In the genomic region with DNA sequence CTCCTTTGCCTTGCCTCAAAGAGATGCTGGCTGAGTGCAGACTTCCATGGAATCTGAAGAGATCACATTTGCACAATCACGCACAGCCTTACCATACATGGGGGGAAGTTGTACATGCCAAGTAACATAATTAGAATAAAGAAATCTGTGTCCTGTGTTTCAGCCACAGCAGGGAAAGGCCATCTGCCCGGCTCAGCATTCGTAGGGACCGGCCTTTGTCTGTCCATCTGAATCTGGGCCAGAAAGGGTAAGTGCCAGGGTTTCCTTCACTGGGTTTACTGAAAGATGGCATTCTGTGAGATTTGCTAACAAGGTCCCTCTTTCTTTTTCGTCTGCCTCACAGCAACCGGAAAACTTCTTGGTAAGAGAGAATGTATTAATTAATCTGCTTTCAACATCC, we compare ENCODE assay signal across 9 mouse cellular contexts.
DNase-seq lines count a peak whose midpoint lies in the region; ATAC-seq and TF ChIP-seq lines count a peak whose summit lies in the region.
"Had no signal": no experiment of that assay in that cellular context is flagged by ENCODE, and none has a peak within 500 bp of the region (broad histone marks: within the 10 kb centered on the region; RNA-seq: fewer than 3 reads in every experiment).

No protein-coding gene starts in this region.

- TF ChIP-seq CTCF in lung, postnatal 0 days (IDR thresholded peaks at IDR 0.05): no peak

- no peak overlapping the region for H3K9ac ChIP-seq in forebrain, embryonic 15.5 days (replicated peaks)
- H3K9ac ChIP-seq in forebrain, embryonic 12.5 days: no peak overlapping the region
- H3K9ac ChIP-seq in neural tube, embryonic 13.5 days: no peak overlapping the region
- H3K9ac ChIP-seq in lung, postnatal 0 days (replicated peaks; ENCODE audit: low read depth): no peak overlapping the region

- no peaks in the 10 kb centered on the region for H3K36me3 ChIP-seq in forebrain, embryonic 15.5 days
- H3K36me3 ChIP-seq in forebrain, embryonic 12.5 days (replicated peaks): no peaks in the 10 kb centered on the region
- H3K36me3 ChIP-seq in neural tube, embryonic 13.5 days: no peaks in the 10 kb centered on the region
- H3K36me3 ChIP-seq in lung, postnatal 0 days (ENCODE audit: insufficient read depth, low read length): no peaks in the 10 kb centered on the region

- no peak overlapping the region for H3K4me3 ChIP-seq in forebrain, embryonic 15.5 days
- H3K4me3 ChIP-seq in forebrain, embryonic 12.5 days (replicated peaks): no peak overlapping the region
- H3K4me3 ChIP-seq in neural tube, embryonic 13.5 days: no peak overlapping the region
- no peak overlapping the region for H3K4me3 ChIP-seq in lung, postnatal 0 days (ENCODE audit: low read depth, low read length)

- ATAC-seq in forebrain, embryonic 15.5 days (replicated peaks): peak; percentile 91
- ATAC-seq in forebrain, embryonic 12.5 days (ENCODE audit: low FRiP score): no peak
- ATAC-seq in neural tube, embryonic 13.5 days (ENCODE audit: low read depth): peak; percentile 89
- no peak for ATAC-seq in lung, postnatal 0 days
- ATAC-seq: Patski had no signal

- peak overlapping the region; percentile 42; the same call in 1 of the 2 replicates for H3K27ac ChIP-seq in forebrain, embryonic 15.5 days (replicated peaks)
- H3K27ac ChIP-seq in forebrain, embryonic 12.5 days: no peak overlapping the region
- peak overlapping the region; percentile 64 for H3K27ac ChIP-seq in neural tube, embryonic 13.5 days (replicated peaks)
- no peak overlapping the region for H3K27ac ChIP-seq in lung, postnatal 0 days (ENCODE audit: low read length)

- 18% methylated on average over 6 of the region's 6 CpGs for WGBS in forebrain, embryonic 15.5 days
- WGBS in forebrain, embryonic 12.5 days: 59% methylated on average over 6 of the region's 6 CpGs
- WGBS in neural tube, embryonic 13.5 days: 38% methylated on average over 6 of the region's 6 CpGs
- WGBS in lung, postnatal 0 days: 76% methylated on average over 6 of the region's 6 CpGs

- intact Hi-C loops in heart, postnatal 36 days (cut with DNase I): no loop called here

- no peaks in the 10 kb centered on the region for H3K9me3 ChIP-seq in forebrain, embryonic 15.5 days
- H3K9me3 ChIP-seq in forebrain, embryonic 12.5 days: no peaks in the 10 kb centered on the region
- H3K9me3 ChIP-seq in neural tube, embryonic 13.5 days: no peaks in the 10 kb centered on the region
- H3K9me3 ChIP-seq in lung, postnatal 0 days (ENCODE audit: low read length): no peaks in the 10 kb centered on the region

- no peak for TF ChIP-seq EP300 in lung, postnatal 0 days (IDR thresholded peaks at IDR 0.05)

- H3K27me3 ChIP-seq in forebrain, embryonic 15.5 days: no peaks in the 10 kb centered on the region
- no peaks in the 10 kb centered on the region for H3K27me3 ChIP-seq in forebrain, embryonic 12.5 days
- H3K27me3 ChIP-seq in neural tube, embryonic 13.5 days: peaks cover 17% of the 10 kb centered on the region
- no peaks in the 10 kb centered on the region for H3K27me3 ChIP-seq in lung, postnatal 0 days (replicated peaks; ENCODE audit: insufficient read depth, low read length)

- DNase-seq in cerebellum, adult 9-11 months: peak; percentile 95
- DNase-seq in layer of hippocampus, adult 18-20 months (ENCODE audit: low spot score in 2 of 2): peak; percentile 7 to 52
- DNase-seq in lung, postnatal 0 days (ENCODE audit: low spot score): no peak
- DNase-seq in heart, postnatal 36 days: no peak
- DNase-seq in kidney, postnatal 10 days: no peak

- peaks cover 13% of the 10 kb centered on the region for H3K4me1 ChIP-seq in forebrain, embryonic 15.5 days
- H3K4me1 ChIP-seq in forebrain, embryonic 12.5 days: peaks cover 8% of the 10 kb centered on the region; the same call in 1 of the 2 replicates
- peaks cover 21% of the 10 kb centered on the region for H3K4me1 ChIP-seq in neural tube, embryonic 13.5 days (replicated peaks)
- no peaks in the 10 kb centered on the region for H3K4me1 ChIP-seq in lung, postnatal 0 days (ENCODE audit: insufficient read depth, low read depth, low read length)

- peak overlapping the region; percentile 17 for H3K4me2 ChIP-seq in forebrain, embryonic 15.5 days (replicated peaks)
- no peak overlapping the region for H3K4me2 ChIP-seq in forebrain, embryonic 12.5 days
- no peak overlapping the region for H3K4me2 ChIP-seq in neural tube, embryonic 13.5 days
- H3K4me2 ChIP-seq in lung, postnatal 0 days (replicated peaks; ENCODE audit: low read depth, low read length): no peak overlapping the region

Comparison
In these comparisons a context has a peak if more than half of its experiments do, and no peak if none do; other contexts are left out.
1. ATAC-seq: peak in forebrain, embryonic 15.5 days (single experiment) and neural tube, embryonic 13.5 days (single experiment); none in forebrain, embryonic 12.5 days (single experiment) and lung, postnatal 0 days (single experiment).
2. H3K27ac ChIP-seq: peak in forebrain, embryonic 15.5 days (single experiment) and neural tube, embryonic 13.5 days (single experiment); none in forebrain, embryonic 12.5 days (single experiment) and lung, postnatal 0 days (single experiment).
3. DNase-seq: peak in cerebellum, adult 9-11 months (single experiment) and layer of hippocampus, adult 18-20 months (2 of 2); none in lung, postnatal 0 days (single experiment), heart, postnatal 36 days (0 of 2) and kidney, postnatal 10 days (single experiment).